Comparison of ENCODE assay signal across 9 mouse cellular contexts in the genomic region with DNA sequence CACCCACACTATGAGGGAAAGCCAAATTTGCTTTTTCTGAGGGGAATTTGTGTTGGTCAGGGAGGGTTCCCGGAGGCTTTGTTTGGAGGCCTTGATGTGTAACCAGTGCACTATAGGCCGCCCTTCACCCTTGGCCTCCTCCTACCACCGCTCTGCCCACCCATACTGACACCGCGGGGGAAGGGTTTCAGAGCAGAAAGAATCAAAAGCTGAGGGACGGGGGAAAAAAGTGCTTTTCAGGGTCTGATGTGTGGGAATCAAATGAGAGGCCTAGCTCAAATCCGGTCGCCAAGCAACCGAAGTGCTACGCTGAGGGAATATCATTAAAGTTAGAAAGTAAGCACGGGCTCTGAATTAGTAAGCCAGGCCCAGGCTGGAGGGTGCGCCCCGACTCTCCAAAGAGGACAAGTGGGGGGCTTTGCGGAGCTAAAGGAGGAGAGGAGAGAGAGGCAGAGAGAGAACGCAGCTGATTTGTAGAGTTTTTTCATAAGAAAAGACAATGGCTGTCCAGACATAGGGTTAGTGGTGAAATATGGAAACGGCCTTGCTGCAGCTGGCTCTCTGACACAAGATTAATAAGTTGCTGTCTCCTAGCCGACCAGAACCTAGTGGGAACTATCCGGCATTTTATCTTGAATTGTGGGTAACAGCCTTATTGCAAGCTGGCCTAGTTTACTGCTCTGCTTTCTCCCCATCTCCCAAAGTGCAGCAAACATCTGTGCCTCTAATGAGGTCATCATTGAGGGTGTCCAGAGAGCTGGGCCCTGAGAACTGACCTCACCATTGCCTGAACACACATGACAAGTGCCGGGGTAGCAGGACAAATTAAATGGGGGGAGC.
DNase-seq lines count a peak whose midpoint lies in the region; ATAC-seq lines count a peak whose summit lies in the region.
"Had no signal": no experiment of that assay in that cellular context is flagged by ENCODE, and none has a peak within 500 bp of the region (broad histone marks: within the 10 kb centered on the region; RNA-seq: fewer than 3 reads in every experiment).

No protein-coding gene starts in this region.

- no peaks in the 10 kb centered on the region for H3K36me3 ChIP-seq in hindbrain, embryonic 12.5 days
- no peaks in the 10 kb centered on the region for H3K36me3 ChIP-seq in midbrain, embryonic 10.5 days
- H3K36me3 ChIP-seq: heart, embryonic 15.5 days had no signal

- ATAC-seq in hindbrain, embryonic 12.5 days (ENCODE audit: low FRiP score), result peak; percentile 83

- no peak overlapping the region for H3K4me3 ChIP-seq in hindbrain, embryonic 12.5 days
- H3K4me3 ChIP-seq in midbrain, embryonic 10.5 days, result peak overlapping the region; percentile 28
- H3K4me3 ChIP-seq: heart, embryonic 15.5 days; megakaryocyte, embryonic 14.5 days had no signal

- DNase-seq in cerebellum, adult 11-12 months, result peak; percentile 21
- DNase-seq in embryo, embryonic 10.5 days (ENCODE audit: low spot score), result peak; percentile 90
- peak; percentile 91 for DNase-seq in midbrain, embryonic 10.5 days (ENCODE audit: low spot score)
- DNase-seq in yolk sac, embryonic 10.5 days (ENCODE audit: low spot score), result peak; percentile 22
- no peak for DNase-seq in thymus, postnatal 0 days (ENCODE audit: low spot score)
- DNase-seq in ovary, adult 18-20 months (ENCODE audit: low spot score), result no peak

- no peak overlapping the region for H3K9ac ChIP-seq in hindbrain, embryonic 12.5 days
- H3K9ac ChIP-seq: heart, embryonic 15.5 days had no signal

- peak overlapping the region; percentile 79 for H3K27ac ChIP-seq in hindbrain, embryonic 12.5 days
- H3K27ac ChIP-seq in midbrain, embryonic 10.5 days (replicated peaks), result peak overlapping the region; percentile 92
- H3K27ac ChIP-seq: heart, embryonic 15.5 days had no signal

- WGBS in hindbrain, embryonic 12.5 days, result 18% methylated on average over 19 of the region's 19 CpGs
- 12% methylated on average over 19 of the region's 19 CpGs for whole genome bisulfite sequencing in midbrain, embryonic 10.5 days

- peaks cover 52% of the 10 kb centered on the region for H3K4me1 ChIP-seq in hindbrain, embryonic 12.5 days
- peaks cover 81% of the 10 kb centered on the region for H3K4me1 ChIP-seq in midbrain, embryonic 10.5 days
- H3K4me1 ChIP-seq: megakaryocyte, embryonic 14.5 days had no signal

- no peaks in the 10 kb centered on the region for H3K9me3 ChIP-seq in hindbrain, embryonic 12.5 days (replicated peaks)
- no peaks in the 10 kb centered on the region for H3K9me3 ChIP-seq in midbrain, embryonic 10.5 days (replicated peaks)
- H3K9me3 ChIP-seq: heart, embryonic 15.5 days had no signal

- H3K4me2 ChIP-seq in hindbrain, embryonic 12.5 days (replicated peaks), result peak overlapping the region; percentile 19; the same call in 1 of the 2 replicates
- H3K4me2 ChIP-seq: heart, embryonic 15.5 days had no signal

- no peaks in the 10 kb centered on the region for H3K27me3 ChIP-seq in hindbrain, embryonic 12.5 days
- no peaks in the 10 kb centered on the region for H3K27me3 ChIP-seq in midbrain, embryonic 10.5 days (ENCODE audit: low read depth, poor library complexity, severe bottlenecking)
- H3K27me3 ChIP-seq: heart, embryonic 15.5 days; megakaryocyte, embryonic 14.5 days had no signal

Comparison
In these comparisons a context has a peak if more than half of its experiments do, and no peak if none do; other contexts are left out.
1. DNase-seq: peak in cerebellum, adult 11-12 months (single experiment), embryo, embryonic 10.5 days (single experiment), midbrain, embryonic 10.5 days (single experiment) and yolk sac, embryonic 10.5 days (single experiment); none in thymus, postnatal 0 days (single experiment) and ovary, adult 18-20 months (single experiment).